Mouse (Mus musculus): ENCODE measurements at regions not wholly inside any gene's neighbourhood (a gene's known extent, or its start where the extent isn't known, plus 50 kb on each side); places are given as distances from the start of the nearest gene placed in this dataset.

DNA sequence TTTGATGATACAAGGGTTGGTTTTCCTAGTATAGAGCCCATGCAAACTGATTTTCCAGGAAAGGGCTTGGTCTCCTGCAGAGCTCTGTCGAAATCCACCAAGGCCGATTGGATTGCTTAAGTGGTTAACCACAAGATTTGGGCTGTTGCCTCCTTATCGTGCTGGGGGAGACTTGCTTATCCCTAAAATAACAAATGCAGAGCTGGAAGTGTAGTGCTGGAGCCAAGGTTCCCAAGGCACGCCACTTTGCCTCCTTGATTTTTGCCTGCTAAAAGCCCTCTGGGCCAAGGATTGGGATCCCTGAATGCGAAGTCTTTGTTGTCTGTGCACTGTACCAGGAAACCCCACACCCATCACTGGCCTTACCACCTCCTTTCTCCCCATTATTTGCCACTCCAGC lies 52.8 kb upstream of the Tmem178 start:
- CTCF ChIA-PET, result no interaction called here

DNA sequence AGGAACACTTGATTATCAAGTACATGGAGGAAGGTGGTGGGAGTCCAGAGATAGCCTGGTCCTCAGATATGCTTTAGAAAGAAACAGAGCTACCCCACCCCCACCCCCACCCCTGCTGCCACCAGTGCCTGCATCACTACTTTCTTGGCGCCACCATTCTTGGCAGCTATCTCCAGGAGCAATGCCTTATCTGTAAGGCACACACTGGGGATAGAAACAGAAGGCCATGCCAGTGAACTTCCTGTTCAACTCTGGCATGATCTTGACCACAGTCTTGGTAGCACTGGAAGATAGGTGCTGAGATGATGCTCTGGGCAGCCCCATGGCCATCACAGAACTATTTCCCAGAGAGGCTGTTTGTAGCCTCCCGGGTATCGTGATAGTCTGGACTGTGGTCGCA lies 55.3 kb upstream of the Tmem178 start:
- CTCF ChIA-PET, result no interaction called here

DNA sequence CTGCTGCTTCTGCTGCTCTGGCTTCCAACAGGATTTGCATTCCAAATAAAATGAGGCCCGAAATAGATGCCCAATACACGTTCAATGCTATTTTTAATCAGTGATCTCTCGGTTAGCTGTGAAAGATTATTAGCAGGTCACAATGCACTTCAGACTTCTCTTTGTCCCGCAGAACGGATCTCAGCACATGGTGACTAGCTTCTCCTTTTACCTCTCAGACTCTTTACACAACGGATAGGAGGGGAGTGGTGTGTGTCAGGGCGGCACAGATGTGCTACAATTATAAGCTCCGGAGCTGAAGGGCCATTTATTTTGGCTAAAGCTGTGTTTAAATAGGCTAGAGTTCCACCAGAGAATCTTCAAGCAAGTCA lies 56.7 kb upstream of the Tmem178 start:
- CTCF ChIA-PET, result no interaction called here

DNA sequence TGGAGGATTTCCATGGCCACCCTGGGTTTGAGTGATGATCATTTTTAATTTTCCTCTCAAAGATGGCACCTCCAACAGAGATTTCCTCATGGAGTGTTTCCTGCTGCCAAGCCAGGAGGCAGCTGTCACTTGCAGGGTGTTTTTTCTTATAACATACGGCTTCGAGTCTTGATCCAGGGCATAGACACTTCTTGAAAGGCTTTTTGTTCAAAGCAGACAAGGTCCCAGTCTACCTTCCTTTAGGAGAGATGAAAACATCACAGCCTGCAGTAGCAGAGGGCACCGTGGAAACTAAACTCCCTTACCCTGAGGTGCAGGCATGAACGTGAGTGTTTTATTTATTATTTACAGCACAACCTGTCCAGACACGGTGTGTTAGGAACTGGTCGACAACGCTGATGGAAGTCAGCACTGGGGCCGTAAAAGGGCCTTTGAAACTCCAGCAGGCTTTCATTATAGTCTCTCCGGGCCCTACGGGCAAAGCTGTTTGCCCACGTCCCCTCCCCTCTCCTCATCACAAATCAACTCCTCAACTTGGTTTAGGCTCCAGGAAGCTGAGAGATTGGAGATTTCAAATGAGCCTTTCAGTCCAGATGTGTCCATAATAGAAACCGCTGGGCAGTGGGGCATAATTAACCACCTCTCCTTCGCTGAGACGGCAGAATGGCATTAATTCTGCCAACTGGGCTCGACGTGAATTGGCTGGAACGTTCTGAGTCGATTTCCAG lies 57.2 kb upstream of the Tmem178 start:
- CTCF ChIA-PET, result no interaction called here

DNA sequence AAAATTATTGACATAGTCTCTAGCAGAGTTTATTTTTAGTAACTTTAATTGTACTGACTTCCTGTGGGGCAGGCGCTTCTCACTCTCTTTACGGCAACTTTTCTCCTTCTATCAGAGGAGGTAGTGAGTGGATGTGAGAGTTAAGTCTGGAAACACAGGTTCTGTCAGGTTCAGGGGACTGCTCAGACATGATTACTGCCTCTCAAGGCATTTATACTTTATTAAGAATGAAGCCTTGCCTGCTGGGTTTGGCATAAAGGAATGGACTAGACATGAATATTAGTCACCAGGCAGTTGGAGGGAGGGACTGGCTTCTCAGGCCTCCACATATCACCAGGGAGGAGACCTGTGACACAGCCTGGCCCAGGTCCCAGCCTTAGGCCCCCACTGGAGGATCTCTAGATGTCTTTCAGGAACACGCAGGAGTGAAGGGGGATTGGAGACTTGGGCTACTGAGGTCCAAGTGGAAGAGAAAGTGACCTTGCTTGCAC lies 58.2 kb upstream of the Tmem178 start:
- CTCF ChIA-PET, result no interaction called here

DNA sequence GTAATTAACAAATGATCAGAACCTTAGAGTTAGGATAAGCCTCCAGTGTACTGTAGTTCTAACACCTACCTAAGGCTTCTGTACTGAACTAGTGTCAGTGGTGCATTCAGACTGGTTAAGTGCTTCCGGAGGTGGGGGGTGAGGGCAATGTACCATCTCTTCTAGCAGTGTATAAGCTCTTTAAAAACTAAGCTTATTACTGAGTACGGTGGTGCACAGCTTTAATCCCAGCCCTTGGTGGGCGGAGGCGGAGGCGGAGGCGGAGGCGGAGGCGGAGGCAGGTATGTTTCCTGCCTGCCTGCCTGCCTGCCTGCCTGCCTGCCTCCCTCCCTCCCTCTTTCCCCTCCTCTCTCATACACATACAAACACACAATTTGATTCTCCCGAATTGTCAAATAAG lies 58.7 kb upstream of the Tmem178 start:
- CTCF ChIA-PET, result no interaction called here

DNA sequence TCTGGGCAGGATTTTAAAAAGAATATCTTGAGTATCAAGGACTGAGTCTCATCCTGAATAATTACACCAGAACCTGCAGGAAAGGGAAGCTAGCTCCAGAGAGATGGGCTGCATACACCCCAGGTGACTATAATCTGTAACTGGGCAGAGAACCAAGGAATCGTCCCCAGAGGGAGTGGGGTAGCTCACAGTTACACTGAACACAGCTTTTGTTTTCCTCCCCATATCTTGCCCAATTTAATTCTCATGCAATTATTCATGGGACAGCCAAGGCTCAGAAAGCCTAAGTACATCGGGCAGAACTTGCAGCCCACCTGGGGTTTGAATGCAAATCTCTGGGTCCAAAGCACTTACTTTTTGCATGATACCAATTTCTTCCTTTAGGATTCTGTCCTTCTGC lies 59.5 kb upstream of the Tmem178 start:
- CTCF ChIA-PET, result no interaction called here

DNA sequence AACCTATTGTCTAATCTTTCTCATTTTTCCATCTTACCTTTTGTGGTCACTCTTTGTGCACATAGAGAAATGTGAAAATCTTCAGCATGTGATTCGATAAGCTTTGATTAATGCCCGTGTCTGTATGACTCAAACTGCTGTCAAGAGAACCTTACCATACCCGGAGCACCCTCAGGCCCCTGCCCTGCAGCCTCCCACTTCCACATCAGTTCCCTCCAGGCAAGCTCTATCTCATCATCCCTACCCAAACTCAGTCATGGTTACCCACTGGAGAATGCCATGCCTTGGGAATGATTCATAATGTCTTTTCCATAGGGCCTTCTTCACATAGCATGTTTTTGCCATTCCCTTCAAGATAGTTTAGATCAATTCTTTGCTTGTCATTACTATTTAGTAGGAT lies 62.0 kb upstream of the Tmem178 start:
- CTCF ChIA-PET, result no interaction called here

DNA sequence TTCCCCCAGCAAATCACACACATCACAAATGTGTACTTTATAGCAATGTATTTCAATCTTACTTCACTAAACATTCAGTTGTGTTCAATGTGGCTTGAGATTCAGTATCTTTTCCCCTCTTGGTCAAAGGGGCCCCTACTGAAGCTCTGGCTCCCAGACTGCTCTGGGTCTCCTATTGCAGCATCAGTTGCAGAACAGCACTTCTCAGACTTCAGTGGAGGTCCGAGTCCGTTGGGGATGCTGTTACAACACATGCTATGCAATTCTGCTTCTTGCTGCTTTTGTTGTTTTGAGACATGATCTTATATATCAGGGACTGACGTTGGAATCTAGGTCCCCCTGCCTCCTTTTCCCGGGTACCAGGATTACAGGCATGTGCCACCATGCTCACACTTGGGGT lies 64.1 kb upstream of the Tmem178 start:
- CTCF ChIA-PET, result no interaction called here

DNA sequence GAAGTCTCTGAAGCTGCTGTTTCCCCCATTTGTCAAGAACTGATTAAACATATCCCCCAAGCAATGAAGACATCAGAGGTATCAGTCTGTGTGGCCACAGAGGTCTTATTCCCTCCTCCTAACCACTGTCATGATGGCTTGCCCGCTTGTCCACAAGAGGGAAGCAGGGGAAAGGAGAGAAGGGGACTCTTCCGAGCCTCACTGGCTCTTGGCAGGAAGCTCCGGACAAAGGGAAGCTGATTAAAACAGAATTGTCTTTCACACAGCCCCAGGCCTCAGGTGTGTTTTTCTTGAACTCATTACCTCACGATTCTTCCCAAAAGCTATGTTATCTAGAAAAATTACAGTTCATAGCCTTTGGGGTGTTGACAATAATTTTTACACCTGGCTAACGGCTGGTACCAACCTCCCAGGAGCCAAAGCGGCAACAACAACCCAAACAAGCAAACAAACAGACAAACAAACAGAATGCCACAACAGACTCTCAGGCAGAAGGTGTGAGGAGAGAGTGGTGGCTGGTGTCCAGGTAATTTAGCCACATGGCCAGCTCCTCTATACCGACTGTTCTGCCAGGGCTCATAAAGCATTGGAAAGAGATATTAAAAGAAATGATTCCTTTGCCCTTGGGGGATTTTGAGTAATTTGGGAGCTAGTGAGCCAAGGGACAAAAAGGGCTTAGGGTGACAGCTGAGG lies 68.9 kb upstream of the Tmem178 start:
- CTCF ChIA-PET, result no interaction called here

DNA sequence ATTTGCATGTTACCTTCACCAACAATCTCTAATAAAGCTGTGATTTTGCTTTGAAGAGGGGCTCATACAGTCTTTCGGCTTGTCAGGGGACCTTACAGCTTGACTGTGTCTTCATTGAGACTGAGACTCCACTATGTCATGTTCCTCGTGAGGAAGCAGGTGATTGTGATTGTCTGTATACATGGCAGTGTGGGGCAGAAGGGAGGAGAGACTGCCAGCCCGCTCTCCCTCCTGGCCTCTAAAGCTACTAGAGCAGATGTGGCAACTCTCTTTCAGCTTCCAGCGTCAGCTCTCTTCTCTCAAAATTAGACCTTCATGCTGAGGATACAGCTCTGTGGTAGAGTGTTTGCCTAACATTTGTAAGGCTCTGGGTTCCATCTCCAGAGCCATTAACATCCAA lies 73.5 kb upstream of the Tmem178 start:
- CTCF ChIA-PET, result no interaction called here

DNA sequence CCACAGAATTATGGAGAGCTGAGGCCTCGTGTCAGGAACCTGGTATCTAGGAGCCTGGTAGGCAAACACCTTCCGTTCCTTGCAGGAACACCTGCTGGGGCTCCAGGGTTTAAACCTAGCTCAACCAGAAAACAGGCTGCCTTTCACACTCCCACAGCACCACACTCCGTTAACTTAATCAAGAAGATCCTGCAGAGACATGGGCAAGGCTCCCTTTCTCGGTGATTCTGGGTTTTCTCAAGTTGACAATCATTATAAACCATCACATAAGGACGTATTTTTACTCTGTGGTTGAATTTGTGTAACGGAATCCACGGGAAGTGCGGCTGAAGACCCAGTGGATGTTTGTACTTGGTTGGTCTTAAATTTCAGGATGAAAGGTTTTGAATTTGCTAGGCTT lies 82.1 kb upstream of the Tmem178 start:
- CTCF ChIA-PET, result no interaction called here

DNA sequence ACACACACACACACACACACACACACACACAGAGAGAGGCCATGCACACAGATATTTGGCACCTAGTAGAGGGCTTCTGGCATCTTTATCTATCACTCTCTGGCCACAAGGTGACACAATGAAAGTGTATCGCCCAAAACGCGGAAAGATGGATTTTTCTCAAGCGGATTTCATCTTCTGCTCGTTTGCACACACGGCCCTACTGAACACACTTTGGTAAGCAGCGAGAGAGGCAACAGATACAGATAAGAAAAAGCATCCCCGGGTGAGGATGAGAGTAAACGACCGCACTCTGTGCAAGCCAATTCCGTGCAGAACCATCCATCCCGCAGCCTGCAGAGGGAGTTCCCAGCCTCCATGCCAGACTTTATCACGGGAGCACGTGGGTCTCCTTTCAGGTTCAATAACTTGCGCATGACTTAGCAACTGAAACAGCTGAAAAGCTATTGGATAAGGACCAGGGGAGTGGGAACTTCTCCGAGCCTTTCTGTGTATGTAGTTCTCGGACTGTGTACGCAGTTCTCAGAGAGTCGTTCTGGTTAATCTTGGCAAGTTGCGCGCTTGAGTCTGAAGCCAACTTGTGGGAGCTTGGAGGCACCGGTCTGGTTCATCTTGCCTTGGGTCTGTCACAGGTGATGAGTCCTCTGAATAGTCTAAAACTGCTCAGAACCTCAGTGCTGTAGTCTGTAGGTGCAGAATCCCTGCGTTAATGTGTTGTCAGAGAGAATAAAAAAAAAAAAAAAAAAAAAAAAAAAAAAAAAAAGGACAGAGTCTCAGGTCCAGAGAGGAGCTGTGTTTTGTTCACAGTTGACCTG lies 97.2 kb upstream of the Tmem178 start:
- CTCF ChIA-PET, result interaction anchor here (0.7 kb wide), 2 partner anchors 19 to 225 kb away, joined by 4 to 12 read pairs; no protein-coding TSS in a partner anchor

DNA sequence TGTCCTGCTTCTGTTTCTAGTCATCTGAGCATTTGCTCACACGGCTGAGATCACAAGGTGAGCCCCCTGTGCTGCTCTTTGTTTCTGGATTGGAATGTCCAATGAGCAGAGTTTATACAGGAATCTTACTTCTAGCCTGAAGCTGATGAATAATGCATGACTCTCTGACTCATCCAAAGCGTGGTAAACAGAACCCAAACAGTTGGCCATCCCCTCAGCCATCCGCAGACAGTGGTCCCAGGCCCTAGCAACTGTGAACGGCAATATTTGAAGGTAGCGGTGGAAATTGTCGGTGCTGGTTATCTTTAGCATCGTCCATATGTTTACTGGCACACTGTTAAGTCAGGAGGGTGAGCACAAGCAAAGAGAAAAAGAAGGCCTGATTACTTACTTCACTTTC lies 99.1 kb upstream of the Tmem178 start:
- CTCF ChIA-PET, result no interaction called here

DNA sequence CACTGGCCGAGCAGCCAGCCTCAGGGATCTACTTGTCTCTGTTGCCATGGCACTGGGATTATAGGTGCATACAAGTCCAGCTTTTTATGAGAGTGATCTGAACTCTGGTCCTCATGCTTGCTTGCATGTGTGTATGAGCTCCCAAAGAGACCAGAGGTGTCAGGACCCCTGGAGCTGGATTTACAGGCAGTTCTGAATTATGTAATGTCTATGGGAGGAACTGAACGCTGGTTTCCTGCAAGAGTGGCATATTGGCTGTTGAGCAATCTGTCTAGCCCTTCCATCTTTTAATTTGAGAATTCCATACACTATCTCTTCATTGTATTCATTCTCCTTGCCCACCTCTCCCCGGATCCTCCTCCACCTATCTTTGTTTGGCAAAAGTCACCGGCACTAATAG lies 102.5 kb upstream of the Tmem178 start:
- CTCF ChIA-PET, result no interaction called here

DNA sequence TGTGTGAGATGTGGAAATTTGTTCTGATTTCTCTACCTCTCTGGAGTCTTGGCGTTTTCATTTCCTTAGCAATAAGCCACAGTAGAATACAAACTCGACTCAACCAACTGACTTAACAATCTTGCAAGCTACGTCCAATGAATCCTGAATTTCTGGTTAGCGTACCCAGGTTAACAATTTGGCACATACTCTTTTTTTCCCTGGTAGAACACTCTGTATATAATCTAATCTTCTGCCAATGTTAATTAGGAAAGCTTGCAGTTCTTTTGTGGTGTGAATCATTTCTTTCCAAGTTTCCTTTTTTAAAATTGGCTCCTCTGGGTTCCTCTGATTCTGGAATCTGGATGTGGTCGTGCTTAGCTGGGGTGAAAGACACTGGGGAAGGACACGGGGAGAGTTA lies 103.5 kb upstream of the Tmem178 start:
- CTCF ChIA-PET, result no interaction called here

DNA sequence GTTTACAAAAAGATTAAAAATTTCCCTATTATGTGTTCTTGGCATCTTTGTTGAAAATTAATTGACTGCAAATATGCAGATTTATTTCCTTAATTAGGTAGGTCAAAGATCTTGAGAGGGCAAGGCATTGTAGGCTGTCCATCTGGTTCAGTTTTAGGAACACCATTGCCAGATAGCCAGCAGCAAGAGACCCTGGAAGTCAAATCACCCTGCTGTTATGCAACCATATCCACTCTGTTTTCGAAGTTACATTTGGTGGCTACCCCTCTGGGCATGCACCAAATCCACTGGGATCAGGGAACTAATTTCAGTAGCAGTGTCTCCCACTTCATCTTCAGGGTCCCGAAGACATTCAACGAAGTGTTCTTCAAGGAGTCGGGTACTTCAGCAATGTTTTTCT lies 104.0 kb upstream of the Tmem178 start:
- CTCF ChIA-PET, result no interaction called here

DNA sequence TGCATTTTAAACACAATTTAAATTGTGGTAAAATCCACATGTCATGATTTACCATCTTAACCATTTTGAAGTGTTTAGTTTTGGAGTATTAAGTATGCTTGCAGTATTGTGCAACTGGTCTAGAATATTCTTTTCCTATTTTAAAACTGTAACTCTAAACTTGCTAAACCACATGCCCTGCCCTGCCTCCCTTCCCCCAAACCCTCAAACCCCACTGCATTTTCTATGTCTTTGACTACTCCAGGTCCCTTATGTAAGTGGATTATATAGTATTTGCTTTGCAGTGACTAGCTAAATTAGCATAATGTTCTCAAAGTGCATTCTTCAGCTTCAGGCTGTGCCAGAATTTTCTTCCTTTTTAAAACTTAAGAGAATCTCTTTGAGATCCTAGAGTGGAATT lies 106.4 kb upstream of the Map4k3 start:
- CTCF ChIA-PET, result no interaction called here

DNA sequence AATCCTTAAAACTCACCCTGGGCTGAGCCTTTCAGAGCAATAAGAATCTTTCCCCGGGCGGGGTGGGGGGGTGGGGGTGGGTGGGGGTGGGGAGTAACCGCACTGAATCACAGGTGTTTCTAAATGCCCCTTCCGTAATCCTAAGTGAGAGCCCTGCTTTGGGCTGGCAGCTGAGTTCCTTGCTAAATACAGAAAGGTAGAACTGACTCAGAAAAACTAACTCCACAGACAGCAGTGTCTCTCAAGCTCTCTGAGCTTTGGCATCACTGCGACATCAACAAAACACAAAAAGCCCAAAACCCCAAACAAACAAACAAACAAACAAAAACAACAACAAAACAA lies 105.9 kb upstream of the Map4k3 start:
- CTCF ChIA-PET, result no interaction called here

DNA sequence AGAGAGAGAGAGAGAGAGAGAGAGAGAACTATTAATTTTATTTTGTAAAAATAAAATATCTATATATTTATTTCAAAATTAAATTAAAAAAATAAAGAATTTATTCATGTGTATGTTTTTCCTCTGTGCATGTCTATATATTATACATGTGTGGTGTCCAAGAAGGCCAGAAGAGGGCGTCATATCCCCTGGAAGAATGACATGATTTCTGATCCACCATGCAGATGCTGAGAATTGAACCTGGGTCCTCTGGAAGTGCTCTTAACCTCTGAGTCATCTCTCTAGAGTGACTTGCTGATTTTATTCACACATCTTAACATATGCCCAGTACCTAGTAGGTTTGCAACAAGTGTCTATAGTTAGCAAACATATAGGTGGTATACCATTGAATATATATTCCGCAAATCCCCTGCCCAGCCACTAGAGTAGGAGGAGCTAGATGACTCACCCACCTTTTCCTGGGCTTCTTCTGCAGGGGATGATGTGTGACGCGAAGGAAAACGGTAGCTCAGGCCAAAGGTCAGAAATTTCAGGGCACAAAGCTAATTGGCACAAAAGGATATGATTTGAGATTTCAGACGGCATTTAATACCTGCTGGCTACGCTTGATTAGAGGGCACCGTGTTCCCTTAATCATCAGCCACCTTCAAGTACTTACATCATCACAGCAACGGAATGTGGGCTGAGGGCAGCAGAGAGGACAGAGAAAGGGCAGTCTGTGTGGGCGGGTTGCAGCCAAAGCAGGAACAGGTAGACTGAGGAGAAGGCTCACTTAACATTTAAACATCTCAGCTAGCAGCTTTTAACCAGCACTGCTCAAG lies 105.3 kb upstream of the Map4k3 start:
- CTCF ChIA-PET, result no interaction called here

DNA sequence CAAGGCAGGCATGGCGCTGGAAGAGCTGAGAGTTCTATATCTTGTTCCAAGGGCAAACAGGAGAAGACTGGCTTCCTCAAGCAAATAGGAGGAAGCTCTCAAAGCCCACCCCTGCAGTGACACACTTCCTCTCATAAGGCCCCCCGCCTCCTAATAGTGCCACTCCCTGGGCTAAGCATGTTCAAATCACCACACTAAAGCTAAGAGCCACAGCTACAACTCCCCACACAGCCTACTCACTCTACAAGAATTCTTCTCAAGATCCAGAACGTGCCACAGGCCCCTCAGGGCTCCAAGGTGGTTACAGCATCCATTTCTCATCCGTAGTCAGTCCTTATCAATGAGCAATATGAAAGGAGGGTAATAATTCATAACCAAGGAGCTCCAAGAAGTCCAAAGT lies 103.4 kb upstream of the Map4k3 start:
- CTCF ChIA-PET, result no interaction called here

DNA sequence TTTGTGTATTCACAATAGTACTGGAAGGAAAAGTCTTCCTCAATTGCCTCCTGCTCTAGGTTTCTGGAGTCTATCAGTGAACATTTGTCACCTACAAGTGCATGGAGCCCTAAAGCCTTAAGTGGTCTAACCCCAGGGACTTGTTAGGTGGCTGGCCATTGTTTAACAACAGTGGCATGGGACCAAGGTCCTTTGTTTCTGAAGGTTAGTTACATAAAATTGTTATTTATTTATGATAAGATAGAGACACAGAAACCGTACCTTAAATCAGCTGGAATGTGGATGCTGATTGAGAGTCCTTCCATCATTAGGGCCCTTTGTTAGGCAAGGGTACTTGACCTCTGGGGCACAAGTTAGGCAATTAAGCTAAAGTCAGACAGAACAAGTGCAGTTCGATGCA lies 99.6 kb upstream of the Map4k3 start:
- CTCF ChIA-PET, result interaction anchor here (0.6 kb wide), 1 partner anchor 20 kb away, joined by 12 read pairs; no protein-coding TSS in a partner anchor
